Mouse (Mus musculus) left cerebral cortex, adult 6 months (tissue): Measurements from ENCODE around the gene Hist1h4h. TPM values are rescaled to one million over a fixed set of nuclear protein-coding genes. Genes with fewer than 3 reads are reported as not detected.

ENCODE experiments used
- polyA plus RNA-seq: library from polyadenylated mRNA; unstranded; fragments of <200 nt; fragmentation: Nextera tagmentation; gene quantifications from 2 replicates; pipeline ENCODE4 v1.2.3, GENCODE M21; 2021

Gene Hist1h4h
- polyA plus RNA-seq, 1 experiment from 2014 or later = 58.8 TPM

Other genes with a start within 250 kb of the Hist1h4h start
- 11.4 and 15.5 TPM in 2 replicates for gene Zfp322a, start 161.8 kb upstream of the Hist1h4h start, polyA plus RNA-seq
- gene Abt1, start 107.2 kb upstream of the Hist1h4h start, polyA plus RNA-seq = 7.6 and 8.6 TPM in 2 replicates
- 0.03 TPM in 1 of 2 replicates, not detected in the other for gene Btn1a1, start 65.1 kb upstream of the Hist1h4h start, polyA plus RNA-seq
- gene Btn2a2, start 42.2 kb upstream of the Hist1h4h start, polyA plus RNA-seq = 0.49 and 0.70 TPM in 2 replicates
- 0.54 TPM in 1 of 2 replicates, not detected in the other for gene Hist1h2af, start 2.9 kb downstream of the Hist1h4h start, polyA plus RNA-seq
- not detected in 2 replicates for gene Hist1h3g, start 4.4 kb downstream of the Hist1h4h start, polyA plus RNA-seq
- gene Hist1h2bh, start 12.3 kb downstream of the Hist1h4h start, polyA plus RNA-seq = 0.20 and 0.25 TPM in 2 replicates
- 0.13 and 0.29 TPM in 2 replicates for gene Hist1h3f, start 13.0 kb downstream of the Hist1h4h start, polyA plus RNA-seq
- gene Hist1h4f, start 20.6 kb downstream of the Hist1h4h start, polyA plus RNA-seq = not detected in 2 replicates
- gene Hist1h1d, start 22.2 kb downstream of the Hist1h4h start, polyA plus RNA-seq = 0.02 and 0.05 TPM in 2 replicates
- gene Hist1h3e, start 31.3 kb downstream of the Hist1h4h start, polyA plus RNA-seq = 0.88 and 1.3 TPM in 2 replicates
- gene Hist1h2ae, start 40.2 kb downstream of the Hist1h4h start, polyA plus RNA-seq = 4.0 and 7.7 TPM in 2 replicates
- 1.3 and 2.6 TPM in 2 replicates for gene Hist1h2bg, start 40.3 kb downstream of the Hist1h4h start, polyA plus RNA-seq
- gene Hist1h2bf, start 43.1 kb downstream of the Hist1h4h start, polyA plus RNA-seq = 0.73 TPM in 1 of 2 replicates, not detected in the other
- gene Hist1h2ad, start 43.3 kb downstream of the Hist1h4h start, polyA plus RNA-seq = 0.59 TPM in 1 of 2 replicates, not detected in the other
- gene Hist1h3d, start 44.7 kb downstream of the Hist1h4h start, polyA plus RNA-seq = 0.18 and 0.33 TPM in 2 replicates
- gene Hist1h4d, start 50.5 kb downstream of the Hist1h4h start, polyA plus RNA-seq = 6.4 and 8.7 TPM in 2 replicates
- 3.2 TPM in 2 replicates for gene Hist1h2be, start 90.1 kb downstream of the Hist1h4h start, polyA plus RNA-seq
- 7.8 and 10.6 TPM in 2 replicates for gene Hist1h1e, start 91.5 kb downstream of the Hist1h4h start, polyA plus RNA-seq
- 0.88 and 1.6 TPM in 2 replicates for gene Hist1h2ac, start 152.9 kb downstream of the Hist1h4h start, polyA plus RNA-seq
- 101 and 115 TPM in 2 replicates for gene Hist1h2bc, start 153.1 kb downstream of the Hist1h4h start, polyA plus RNA-seq
- gene Hist1h1t, start 164.8 kb downstream of the Hist1h4h start, polyA plus RNA-seq = not detected in 2 replicates
- 2.1 and 4.0 TPM in 2 replicates for gene Hist1h4c, start 167.4 kb downstream of the Hist1h4h start, polyA plus RNA-seq
- 3.9 and 4.3 TPM in 2 replicates for gene Hfe, start 179.8 kb downstream of the Hist1h4h start, polyA plus RNA-seq
- 7.4 and 7.6 TPM in 2 replicates for gene Hist1h1c, start 207.8 kb downstream of the Hist1h4h start, polyA plus RNA-seq
- 0.53 TPM in 1 of 2 replicates, not detected in the other for gene Hist1h3c, start 214.6 kb downstream of the Hist1h4h start, polyA plus RNA-seq
- gene Hist1h2bb, start 215.7 kb downstream of the Hist1h4h start, polyA plus RNA-seq = 0.45 TPM in 1 of 2 replicates, not detected in the other
- 2.6 and 2.8 TPM in 2 replicates for gene Hist1h2ab, start 220.1 kb downstream of the Hist1h4h start, polyA plus RNA-seq
- 0.40 TPM in 1 of 2 replicates, not detected in the other for gene Hist1h3b, start 221.2 kb downstream of the Hist1h4h start, polyA plus RNA-seq
- gene Hist1h4b, start 226.0 kb downstream of the Hist1h4h start, polyA plus RNA-seq = not detected in 2 replicates
- 0.47 TPM in 1 of 2 replicates, not detected in the other for gene Hist1h4a, start 230.2 kb downstream of the Hist1h4h start, polyA plus RNA-seq
- not detected in 2 replicates for gene Hist1h3a, start 231.3 kb downstream of the Hist1h4h start, polyA plus RNA-seq
- gene Hist1h1a, start 232.6 kb downstream of the Hist1h4h start, polyA plus RNA-seq = not detected in 2 replicates
- gene Trim38, start 238.9 kb downstream of the Hist1h4h start, polyA plus RNA-seq = not detected in 2 replicates